Mouse (Mus musculus) mammary gland, adult 2 months (tissue): ENCODE results near the gene Zfp503. TPM values are rescaled to one million over a fixed set of nuclear protein-coding genes. Genes with fewer than 3 reads are reported as not detected.

Experiments used
- polyA plus RNA-seq: library from polyadenylated mRNA; depleted of rRNA; stranded (reverse); fragments of >200 nt; gene quantifications from 2 replicates; pipeline ENCODE4 v1.2.3, GENCODE M21; 2012; ENCODE audit warnings: low replicate concordance; rRNA removed

Zfp503 gene
- polyA plus RNA-seq, result 28.1 and 84.7 TPM in 2 replicates

GRCm38 (mm10) chr14:21989291-21989913 lies at the start of gene Zfp503:
Gene Zfp503 (minus strand): TSS chr14:21989601.

GRCm38 (mm10) chr14:22019252-22019948 lies 30.0 kb upstream of the Zfp503 start, which contains the start of gene Lrmda:
Gene Lrmda (plus strand): TSS chr14:22019712.

Other genes with a start within 250 kb of the Zfp503 start
- gene Samd8, start 239.1 kb downstream of the Zfp503 start, polyA plus RNA-seq, result 9.9 and 17.4 TPM in 2 replicates
- 0.65 and 78.8 TPM in 2 replicates for gene Dusp13, start 238.4 kb downstream of the Zfp503 start, polyA plus RNA-seq
- 105 and 114 TPM in 2 replicates for gene Vdac2, start 164.4 kb downstream of the Zfp503 start, polyA plus RNA-seq
- 13.9 and 28.7 TPM in 2 replicates for gene Comtd1, start 140.6 kb downstream of the Zfp503 start, polyA plus RNA-seq
- gene Lrmda, start 30.1 kb upstream of the Zfp503 start, polyA plus RNA-seq, result 2.7 and 5.8 TPM in 2 replicates